Mouse (Mus musculus) MN1 (cell line): ENCODE data around the gene Cep128.

Experiments
- DNase-seq: peaks from one replicate; pipeline ENCODE4 v3.0.0-alpha.2; 2016; ENCODE audit warnings: low spot score

Cep128 gene

DNA sequence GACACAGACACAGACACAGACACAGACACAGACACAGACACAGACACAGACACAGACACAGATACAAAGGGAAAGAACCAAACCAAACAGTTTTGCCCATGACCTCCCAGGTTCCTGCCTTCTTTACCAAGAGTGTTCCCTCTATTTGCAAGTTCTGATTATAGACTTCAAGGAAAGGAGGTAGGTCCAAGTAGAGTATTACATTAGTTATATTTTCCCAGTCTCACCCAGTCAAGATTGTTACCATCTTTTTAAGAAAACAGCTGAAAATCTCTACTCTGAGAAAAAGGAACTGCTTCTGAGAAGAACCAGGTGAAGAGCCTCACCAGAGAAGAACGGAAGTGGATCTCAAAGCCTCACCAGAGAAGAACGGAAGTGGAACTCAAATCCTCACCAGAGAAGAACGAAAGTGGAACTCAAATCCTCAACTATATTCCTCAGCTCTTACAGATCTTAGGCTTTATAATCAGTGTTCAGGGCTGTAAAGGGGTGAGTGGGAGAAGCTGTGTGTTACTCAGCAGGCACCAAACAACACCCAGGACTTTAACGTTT, 200.8 kb downstream of the Cep128 start:
- no peak for DNase-seq

DNA sequence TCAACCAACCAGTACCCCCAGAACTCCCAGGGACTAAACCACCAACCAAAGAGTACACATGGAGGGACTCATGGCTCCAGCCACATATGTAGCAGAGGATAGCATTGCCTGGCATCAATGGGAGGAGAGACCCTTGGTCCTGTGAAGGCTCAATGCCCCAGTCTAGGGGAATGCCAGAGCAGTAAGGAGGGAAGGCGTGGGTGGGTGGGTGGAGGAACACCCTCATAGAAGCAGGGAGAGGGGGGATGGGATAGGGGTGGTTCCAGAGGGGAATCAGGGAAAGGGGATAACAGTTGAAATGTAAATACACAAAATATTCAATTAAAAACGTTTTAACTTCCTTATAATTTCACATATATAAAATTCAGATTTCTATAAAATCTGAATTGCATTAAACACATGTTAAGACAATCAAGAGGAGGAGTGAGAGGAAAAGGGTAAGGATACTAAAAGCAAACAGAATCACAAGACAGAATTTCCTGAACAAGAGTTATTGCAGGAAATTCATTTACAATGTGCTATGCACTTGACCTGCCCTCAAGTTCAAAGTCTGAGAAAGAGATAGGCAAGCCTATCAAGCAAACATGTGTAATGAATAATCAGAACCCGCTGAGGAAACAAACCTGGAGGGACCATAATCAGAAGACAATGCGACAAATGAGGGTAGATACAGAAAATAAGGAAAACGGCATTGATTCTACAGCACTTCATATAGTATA, 207.2 kb downstream of the Cep128 start:
- no peak for DNase-seq

DNA sequence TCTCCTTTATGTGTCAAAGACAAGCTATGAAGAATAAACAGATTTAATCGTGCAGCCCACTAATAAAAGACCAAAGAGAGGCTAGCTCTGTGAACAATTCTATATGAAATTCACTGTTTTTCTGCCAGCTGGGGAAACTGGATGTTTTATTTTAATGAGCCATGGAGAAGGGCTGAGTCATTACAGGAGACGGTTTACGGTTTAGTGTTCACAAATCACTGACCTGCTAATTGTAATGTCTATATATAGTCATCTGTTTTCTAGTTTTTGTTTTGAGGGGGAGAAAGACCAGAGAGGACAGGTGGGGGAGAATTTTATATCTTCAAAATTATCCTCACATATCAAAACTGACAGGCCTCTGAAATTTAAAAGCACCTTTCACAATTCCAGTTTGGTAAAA, 212.6 kb downstream of the Cep128 start:
- DNase-seq: no peak

DNA sequence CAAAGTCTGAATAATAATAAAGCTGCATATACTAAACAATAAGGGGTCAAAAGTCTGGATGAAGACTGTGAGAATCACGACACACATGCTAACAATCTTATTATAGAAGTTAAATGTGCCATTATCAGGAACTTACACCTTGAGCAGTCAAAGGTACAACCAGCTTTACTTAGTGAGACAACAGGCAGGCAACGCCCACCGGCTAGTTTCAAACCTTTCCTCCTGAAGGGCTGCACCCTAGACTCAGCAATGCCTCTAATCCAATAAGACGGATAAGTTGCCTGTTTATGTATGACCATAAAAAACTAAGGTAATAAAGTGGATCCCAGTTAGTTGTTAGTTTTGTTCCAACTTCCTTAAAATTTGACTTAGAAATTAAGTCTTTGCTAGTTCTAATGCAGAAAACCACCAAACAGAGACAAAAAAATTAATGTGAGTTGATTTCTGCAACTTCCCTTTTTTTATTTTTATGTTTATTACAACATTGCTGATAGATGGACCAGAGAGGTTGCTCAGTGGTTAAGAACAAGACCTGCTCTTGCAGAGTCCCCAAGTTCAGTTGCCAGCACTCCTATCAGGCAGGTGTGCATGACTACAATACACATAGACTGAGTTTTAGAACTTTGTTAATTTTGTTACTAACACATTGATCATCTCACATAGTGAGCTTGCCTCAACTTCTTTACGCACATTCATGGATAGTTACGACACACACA, 223.0 kb downstream of the Cep128 start:
- DNase-seq: no peak

DNA sequence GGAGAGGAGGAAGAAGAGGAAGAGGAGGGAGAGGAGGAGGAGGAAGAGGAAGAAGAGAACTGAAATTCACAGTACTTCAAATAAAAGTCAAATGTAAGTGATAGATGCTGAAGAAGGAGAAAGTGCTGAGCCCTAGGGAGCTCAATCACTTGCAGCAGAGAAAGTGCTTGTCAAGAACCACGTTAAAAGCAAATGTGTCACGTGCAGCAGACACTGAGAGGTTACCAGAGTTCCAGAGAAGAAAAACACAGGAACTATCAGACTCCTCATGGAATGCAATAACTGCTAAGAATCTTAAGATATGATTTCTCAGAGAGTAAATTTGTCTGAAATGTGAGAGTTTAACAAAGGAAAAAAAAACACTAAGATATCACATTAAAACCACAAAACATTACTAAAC, 225.7 kb downstream of the Cep128 start:
- DNase-seq: no peak

DNA sequence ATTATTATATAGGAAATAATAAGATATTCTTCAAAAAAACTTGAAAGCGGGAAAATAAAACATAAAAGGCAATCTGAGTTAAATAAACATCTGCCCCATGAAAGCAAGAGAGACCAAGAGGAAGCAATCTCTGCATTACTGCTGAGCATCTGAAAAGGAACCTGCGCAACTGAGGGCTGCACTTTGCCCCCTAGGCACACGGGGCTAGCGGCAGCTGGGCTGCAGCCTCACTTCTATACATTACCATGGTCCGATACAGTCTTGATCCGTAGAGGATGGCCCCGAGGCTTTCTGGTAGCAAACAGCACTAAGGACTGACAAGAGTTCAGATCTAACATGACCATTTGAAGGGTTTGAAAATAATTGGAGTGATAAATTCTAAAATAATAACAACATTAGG, 230.2 kb downstream of the Cep128 start:
- DNase-seq: no peak

DNA sequence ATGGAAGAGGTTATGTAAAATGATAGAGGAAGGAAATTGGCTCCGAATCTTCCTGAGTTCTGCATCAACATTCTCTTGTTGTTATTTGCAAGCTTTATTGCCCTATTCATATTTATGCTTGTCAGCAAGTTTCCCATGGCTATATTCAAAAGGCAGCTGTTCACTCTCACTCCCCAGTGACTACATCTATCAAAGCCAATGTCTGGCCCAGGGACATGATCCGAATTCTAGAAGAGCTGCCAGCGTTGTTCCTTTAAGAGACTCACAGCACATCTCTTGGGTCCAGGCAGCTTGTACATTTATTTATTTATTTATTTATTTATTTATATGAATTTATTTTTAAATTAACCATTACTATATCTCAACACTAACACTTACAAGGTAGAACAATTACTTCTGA, 235.1 kb downstream of the Cep128 start:
- DNase-seq: no peak

DNA sequence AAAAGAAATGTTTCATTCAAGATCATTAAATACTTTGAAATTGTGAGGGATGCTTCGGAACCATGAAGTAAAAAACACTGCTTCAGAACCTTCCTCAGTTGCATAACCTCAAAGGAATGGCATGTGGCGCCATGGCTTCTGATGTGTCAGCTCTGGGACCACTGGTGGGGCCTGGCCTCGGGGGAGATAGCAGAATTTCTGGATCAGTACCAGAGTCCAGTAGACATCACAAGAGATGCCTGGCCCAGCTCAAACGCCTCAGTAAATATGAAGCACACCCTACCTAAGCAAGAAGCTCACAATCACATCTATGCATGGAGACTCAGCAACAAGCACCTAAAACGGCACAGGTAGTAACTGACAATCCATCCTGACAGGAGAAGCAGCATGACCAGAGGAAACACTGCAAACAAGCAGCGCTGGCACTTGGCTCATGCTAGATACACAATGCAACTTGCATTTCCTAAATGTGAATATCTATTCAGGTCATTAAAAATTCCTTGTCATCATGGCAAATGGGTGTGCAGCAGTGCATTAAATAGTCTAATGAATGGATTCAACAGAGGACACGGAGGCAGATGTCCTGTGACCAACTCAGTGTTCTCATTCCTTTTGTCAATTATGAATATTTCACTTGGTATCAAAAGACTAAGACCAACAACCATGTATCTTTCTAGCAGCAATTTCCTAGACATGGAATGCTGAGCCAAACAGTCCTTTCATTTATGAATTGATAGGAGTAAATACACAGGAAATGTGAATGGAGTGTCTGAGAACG, 249.3 kb downstream of the Cep128 start:
- DNase-seq: no peak

DNA sequence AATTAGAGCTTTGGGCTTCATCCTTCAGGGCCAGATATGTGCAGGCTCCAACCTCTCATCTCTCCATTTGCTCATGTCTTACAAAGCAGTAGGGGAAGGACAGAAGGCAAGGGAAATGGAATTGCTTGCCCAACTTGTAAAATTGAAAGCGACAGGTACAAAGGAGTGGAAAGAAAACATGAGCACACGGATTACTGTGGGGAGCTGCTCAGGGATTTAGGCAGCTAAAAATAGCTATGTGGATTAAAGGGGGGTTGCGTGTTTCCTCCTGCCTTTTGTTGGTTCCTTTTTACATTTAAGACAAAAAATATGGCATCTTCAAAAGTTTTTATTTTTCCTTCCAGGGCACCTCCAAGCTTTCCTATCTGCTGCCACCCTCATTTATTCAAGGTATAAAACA, 269.2 kb downstream of the Cep128 start:
- DNase-seq: no peak

DNA sequence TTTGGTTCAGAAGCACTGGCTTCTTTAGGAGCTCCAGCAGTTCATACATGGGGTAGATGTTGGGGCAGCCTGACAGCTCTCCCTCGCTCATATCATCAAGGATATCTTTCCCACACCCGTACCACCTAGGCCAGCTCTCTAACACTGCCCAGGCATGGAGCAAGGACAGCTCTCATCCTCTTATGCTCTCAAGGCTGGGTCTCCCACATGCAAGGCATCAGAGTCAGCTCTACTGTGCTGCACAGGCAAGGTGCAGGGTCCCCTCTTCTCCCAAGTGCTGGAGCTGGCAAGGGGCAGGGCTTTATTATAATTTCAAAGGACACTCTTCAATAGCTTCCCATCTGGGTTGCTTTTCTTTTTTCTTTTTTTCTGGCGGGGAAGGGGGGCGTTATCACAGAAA, 280.9 kb downstream of the Cep128 start:
- no peak for DNase-seq

DNA sequence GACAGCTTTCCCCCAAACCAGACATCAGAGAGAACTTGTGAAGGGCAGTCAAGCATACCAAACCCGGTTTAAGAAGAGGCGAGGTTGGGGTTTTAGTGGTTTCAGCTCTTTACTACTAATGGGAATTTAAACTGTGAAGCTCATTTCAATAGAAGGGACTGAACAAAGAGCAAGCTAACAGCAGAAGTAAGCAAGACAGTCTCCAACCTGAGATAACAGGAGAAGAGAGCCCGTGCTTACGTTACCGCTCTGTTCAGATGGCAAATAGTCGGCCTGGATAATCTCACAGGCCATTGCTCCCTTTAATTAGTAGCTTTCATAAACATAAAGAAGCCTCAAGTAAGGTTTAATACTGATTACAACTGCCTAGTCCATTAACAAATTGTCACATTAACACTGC, 286.3 kb downstream of the Cep128 start:
- no peak for DNase-seq

DNA sequence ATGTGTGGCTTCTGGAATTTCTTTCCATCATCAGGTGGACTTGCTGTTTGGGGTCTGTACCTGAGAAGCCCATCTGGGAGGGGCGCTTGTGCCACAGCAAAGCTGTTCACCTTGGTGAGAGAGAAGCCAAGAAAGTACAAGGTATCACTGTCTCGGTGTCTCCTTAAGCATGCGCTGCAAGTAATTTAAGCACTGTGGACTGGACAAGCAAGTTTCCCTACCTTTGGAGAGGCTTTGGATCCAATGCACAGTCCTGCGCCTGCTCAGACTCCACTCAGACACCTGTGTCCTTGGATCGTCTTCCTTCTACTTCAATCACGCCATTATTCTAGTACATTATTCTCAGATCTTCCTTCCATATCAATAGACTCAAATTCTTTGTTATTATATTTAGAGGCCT, 288.0 kb downstream of the Cep128 start:
- DNase-seq: no peak

DNA sequence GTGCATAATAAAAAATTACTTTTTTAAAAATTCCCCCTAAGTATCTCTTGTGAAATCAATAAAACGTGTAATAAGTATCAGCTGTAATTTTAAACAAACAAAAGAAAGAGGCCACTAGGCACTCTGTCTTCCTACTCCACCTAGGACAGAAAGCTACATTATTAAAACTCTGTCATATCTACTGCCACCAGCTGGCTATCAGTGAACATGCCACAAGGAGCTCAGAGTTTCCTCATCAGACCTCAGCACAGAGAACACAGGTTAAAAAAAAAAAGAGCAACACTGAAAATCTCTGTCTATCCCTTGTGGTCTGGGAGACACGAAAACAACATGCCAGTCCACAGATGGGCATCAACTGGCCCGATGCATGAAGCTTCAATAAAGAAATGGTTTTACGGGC, 295.9 kb downstream of the Cep128 start:
- no peak for DNase-seq

DNA sequence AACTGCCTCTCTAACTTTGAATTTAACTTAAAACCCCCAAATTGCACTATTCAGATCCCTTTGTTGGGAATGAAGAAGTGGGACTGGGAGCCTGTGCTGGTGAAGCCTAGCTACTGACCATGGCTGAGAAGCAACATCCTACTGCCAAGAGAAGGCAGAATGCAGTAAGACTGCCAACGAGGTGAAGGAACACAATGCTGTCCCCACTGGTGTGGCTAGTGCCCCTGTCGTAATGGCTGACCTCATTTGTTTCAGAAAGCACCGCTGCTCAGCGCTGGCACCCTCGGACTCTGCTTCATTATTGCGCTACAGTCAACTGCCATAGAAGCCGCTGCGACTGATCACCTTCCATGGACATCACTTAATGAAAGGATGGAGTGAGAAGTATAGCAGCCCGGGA, 298.2 kb downstream of the Cep128 start:
- no peak for DNase-seq

DNA sequence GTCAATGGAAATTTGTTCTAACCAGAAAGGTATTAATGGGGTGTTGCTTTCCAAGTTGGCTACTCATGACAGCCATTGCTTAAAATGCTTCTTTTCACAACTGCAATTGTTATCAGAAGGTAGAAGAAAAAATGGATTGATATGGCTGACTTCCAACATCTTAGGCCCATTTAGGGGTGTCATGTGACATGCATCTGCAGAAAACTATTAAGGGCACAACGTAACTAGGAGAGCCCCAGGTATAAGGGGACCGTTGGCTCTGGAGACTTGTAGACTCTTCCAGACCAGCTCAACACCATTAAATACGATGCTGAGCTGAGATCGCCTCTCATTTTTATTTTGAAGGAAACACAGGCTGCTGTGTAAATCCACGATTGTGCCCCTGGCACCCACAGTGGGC, 308.6 kb downstream of the Cep128 start:
- no peak for DNase-seq

DNA sequence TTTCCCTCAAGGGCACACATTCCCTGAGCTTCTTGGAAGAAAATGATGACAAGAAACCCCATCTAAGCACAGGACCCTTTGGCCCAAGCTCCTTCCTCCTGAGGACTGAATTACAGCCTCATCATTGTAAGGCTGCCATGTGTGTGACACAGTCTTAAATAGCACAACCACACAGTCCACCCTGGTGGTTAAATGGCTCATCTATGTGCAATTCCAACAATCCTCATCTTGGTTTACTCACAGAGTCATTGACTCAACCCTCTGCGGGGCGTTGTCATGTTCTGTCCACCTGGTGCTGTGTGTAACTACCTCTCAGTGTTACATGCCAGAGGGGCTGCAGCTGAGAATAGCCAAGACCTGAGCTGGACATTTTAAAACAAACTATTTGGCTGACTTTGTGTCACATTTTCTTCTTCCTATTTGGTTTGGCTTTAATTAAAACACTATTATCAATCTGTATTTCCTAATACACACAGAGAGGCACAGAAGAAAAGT, 313.6 kb downstream of the Cep128 start:
- no peak for DNase-seq

DNA sequence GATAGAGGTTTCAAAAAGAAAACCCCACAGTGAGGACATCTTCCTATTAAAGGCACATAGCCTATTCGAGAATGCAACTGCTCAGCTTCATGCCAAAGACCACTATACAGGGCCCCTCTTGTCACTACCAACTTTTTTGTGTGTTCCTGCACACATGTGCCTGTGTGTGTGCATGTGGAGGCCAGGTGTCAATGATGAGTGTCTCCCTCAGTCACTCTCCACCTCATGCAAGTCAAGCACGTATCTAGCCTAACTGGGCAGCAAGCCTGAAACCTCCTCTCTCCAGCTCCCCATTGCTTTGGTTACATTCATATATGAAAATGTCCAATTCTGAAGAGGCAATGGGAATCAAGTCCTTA, 317.1 kb downstream of the Cep128 start:
- DNase-seq: no peak

DNA sequence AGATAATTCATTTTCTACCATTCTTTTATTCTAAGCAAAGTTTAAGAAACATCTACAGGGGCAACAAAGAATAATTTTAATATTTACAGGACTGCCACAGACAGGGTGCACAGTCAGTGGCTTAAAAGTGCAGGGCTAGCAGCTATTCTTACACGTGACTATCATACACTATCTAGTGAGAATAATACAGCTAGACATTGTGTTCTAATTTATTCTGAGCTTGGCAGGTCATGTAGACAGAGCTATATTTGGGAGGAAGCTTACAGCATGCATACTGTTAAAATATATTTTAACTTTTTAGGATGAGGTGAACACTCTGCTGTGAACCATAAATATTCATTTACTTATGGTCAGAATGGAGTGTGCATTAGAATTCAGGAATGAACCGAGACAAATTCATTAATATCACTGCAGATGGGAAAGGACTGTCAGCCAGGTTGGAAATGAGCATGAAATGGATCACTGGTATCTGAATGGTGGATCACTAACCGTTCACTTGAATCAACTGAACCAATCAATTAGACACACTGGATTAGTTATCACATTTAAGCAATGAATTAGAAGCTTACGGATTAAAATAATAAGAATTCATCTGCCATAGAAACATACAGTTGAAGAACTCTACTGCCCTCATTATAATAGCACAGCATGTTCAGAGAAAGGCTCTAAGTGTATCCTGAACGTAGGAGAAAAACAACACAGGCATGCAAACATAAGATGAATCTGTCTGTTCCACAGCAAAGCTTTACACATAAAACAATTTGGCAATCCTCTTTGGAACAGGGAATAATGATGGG, 317.7 kb downstream of the Cep128 start:
- no peak for DNase-seq

DNA sequence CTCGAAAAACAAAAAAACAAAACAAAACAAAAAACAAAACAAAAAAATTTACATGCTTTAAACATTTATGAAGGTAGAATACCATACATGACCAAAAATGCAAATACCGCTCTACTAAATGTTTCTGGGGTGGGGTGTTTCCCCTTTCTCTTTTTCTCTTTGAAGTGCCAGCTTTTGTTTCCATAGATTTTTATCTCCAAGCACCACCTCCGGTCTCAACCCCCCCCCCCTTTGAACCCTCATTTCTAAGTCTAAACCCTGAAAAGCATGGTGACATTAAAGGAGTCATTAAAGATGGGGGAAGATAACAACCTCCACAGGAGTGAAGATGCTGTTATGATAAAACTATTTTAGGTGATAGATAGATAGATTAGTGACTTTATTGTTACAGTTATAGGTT, 318.8 kb downstream of the Cep128 start:
- no peak for DNase-seq

DNA sequence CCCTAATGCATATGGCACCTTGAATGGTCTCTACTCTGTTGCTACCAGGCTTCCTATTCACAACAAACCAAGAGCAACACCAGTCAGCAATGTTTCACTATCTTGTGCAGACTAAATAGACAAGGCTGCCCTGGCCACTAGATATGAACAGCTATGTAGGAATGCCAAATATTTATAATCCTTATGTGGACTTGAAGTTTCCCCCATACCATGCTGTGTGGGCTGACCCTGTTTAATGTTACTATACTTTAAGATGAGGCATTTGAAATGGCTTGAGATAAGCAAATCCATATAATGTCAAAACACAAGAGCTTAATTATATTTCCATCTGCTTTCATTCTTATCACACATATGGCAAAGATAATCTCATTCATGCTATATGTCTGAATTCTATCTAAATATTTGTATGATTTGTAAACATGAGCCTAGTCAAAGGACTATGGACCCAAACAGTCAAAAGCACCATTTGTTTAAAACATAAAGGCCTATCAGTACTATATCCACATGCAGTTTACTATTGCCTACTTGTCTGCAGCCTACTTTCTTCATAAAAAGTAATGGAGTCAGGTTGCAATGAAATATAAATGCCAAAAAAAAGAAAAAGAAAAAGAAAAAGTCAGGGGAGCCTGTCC, 319.7 kb downstream of the Cep128 start:
- DNase-seq: no peak

DNA sequence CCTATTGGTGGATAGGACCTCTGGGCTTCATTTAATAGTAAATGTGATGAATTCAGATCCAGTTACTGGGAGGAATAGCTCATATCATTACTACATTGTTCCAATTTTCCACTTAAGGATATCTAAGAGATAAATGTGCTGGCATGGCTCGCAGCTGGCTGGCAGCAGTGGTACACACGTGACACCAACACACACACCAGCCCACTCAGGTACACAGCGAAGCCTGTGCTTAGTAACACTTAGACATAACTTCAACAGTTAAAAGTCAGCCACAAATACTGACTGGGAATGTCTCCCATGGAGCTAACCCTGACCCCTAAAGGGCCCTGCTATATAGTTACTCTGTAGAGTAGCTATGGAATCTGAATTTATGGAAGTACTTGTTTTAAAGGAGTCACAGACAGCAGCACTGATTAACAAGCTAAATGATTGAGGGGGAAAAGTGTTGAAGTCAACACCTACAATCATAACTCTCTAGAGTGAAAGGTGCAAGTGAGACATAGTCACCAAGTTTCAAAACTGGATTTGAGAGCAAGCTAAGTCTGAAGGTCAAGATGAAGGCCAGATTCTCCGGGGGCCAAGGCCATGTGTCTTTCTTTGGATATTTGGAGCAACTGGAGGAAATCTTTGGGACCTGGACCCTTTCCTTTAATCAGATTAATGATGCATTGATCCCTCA, 320.7 kb downstream of the Cep128 start:
- DNase-seq: no peak
